Mouse (Mus musculus): ENCODE data around the gene Depp1. TPM values are rescaled to one million over a fixed set of nuclear protein-coding genes. Genes with fewer than 3 reads are reported as not detected.
A peak's percentile ranks its signal among the peaks of the same experiment; 100 is the strongest.

Depp1 gene
- polyA plus RNA-seq, 1 experiment from 2014 or later = 25.6 TPM

DNA sequence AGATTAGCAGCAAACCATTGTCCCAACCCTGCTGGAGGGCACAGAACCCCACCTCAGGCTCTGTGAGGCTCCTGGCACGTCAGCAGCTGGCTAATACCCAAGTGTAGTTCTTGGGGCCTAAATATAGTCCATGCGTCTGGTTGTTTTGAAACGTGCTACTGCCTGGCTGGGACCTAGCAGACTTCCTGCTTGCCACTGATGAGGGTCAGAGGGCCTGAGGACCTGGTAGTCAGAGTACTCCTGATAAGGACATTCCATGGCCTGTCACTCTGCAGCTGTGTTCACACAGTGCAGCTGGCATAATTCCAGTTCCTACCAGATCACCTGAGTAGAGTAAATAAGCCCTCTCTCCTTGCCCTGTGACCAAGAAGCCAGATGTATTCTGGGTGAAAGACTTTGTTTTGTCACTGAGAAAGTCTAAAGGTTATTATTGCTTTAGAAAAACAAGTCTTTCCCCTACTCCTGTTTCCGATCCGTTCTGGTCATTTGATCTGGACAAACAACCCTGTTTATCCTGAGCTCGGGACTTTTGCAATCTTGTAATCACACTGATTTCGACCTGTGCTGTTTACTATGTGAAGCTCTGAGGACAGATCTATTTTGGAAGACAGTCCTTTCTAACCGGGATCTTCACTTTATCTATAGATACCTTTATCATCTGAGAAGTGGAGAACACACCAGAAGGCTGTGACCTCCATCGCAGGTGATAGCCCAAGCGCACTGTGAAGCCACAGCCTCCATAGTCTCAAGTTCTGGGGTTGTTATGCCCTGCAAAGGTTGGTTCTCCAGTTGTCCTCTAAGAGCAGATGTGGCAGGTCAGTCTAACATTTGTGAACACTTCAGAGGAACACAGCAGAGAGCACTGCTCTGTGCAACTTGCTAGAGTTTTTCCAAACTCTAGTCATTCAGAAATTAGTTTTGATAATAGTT lies 14.9 kb upstream of the Depp1 start:
- H3K9ac ChIP-seq = no peak overlapping the region
- H3K4me3 ChIP-seq (replicated peaks) = no peak overlapping the region
- H3K36me3 ChIP-seq = no peaks in the 10 kb centered on the region
- peaks cover 6% of the 10 kb centered on the region for H3K4me1 ChIP-seq (replicated peaks)
- H3K27me3 ChIP-seq (replicated peaks) = no peaks in the 10 kb centered on the region
- peak; percentile 96 for ATAC-seq
- H3K27ac ChIP-seq = peak overlapping the region; percentile 72
- 45% methylated on average over 10 of the region's 10 CpGs for WGBS
- H3K4me2 ChIP-seq (replicated peaks) = peak overlapping the region; percentile 11
- H3K9me3 ChIP-seq = no peaks in the 10 kb centered on the region

DNA sequence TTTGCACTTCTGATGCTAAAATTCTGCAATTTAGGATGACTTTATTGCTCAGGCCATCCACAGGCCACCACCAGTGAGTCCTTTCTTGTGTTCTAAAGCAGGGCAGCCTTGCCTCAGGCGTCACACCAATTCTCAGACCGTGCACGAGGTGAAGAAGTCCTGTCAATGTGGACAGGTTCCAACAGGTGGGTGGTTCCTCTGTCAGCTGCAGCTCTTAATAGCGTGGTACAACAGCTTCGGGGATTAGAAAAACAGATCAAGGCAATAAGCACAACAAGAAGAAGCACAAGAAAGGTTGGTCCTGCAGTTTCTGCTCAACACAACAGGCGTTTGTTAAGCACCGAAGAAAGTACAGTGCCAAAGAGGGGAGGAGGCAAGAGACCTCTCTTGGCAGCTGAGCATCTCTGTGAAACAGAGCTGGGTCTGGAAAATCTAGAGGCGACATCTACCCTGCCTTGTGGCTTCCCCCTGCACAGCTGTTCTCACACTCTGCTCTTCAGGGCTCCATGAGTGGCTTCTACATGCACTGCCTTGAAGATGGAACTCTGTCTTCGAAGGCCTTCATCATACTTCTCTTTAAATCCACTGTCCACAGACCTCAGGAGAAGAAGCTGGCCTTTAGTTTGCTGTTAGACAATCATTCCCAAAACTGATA lies 13.7 kb upstream of the Depp1 start:
- 82% methylated on average over 9 of the region's 9 CpGs for WGBS
- Histone ChIP-seq H3K9ac (no peak overlapping the region), H3K4me3 (replicated peaks) (no peak overlapping the region), H3K27me3 (replicated peaks) (no peaks in the 10 kb centered on the region), H3K4me2 (replicated peaks) (no peak overlapping the region), H3K9me3 (no peaks in the 10 kb centered on the region), H3K27ac (no peak overlapping the region), H3K36me3 (no peaks in the 10 kb centered on the region), H3K4me1 (replicated peaks) (peaks cover 6% of the 10 kb centered on the region)
- no peak for ATAC-seq

DNA sequence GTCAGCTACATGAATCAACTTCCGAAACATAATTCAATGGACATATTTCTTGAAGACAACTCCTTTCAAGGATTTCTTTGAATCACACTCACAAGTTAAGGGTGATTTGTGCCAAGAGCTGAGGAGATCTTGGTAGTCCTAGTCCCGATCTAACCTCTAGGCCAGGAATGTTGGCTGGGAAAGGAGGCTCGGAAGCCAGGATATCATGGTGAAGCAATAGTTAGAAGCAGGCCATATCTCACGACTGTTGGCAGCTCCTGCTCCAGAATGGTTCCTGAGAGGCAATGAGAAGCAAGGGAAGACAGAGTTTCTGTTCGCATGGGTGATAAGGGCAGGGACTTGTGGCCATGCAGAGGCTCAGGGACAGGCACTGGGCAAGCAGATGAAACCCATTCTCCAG lies 12.9 kb upstream of the Depp1 start:
- Histone ChIP-seq H3K36me3 (no peaks in the 10 kb centered on the region), H3K4me1 (replicated peaks) (peaks cover 6% of the 10 kb centered on the region), H3K27ac (no peak overlapping the region), H3K27me3 (replicated peaks) (no peaks in the 10 kb centered on the region), H3K4me2 (replicated peaks) (no peak overlapping the region), H3K4me3 (replicated peaks) (no peak overlapping the region), H3K9me3 (no peaks in the 10 kb centered on the region), H3K9ac (no peak overlapping the region)
- no peak for ATAC-seq
- WGBS = 84% methylated on average over 5 of the region's 5 CpGs

DNA sequence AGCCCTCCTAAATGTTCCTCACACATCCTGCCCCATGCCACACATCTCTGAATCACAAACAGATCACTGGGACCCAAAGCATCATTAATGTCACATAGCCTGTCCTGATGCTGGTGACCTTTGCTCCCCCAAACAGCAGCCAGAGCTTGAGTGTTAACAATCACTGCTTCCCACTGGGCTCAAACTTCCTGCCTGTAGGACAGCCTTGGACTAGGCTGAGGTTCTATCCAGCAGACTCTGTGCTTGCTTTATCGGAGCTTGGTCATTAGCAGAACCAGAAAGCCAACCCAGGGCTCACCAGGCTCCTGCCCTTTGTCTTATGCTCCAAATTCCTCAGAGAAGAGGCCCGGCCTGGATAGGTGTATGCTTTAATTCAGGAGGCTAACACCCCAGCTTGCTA lies 11.5 kb upstream of the Depp1 start:
- Histone ChIP-seq H3K9ac (no peak overlapping the region), H3K27ac (no peak overlapping the region), H3K4me3 (replicated peaks) (no peak overlapping the region), H3K36me3 (no peaks in the 10 kb centered on the region), H3K4me1 (replicated peaks) (peaks cover 6% of the 10 kb centered on the region), H3K9me3 (no peaks in the 10 kb centered on the region), H3K27me3 (replicated peaks) (no peaks in the 10 kb centered on the region), H3K4me2 (replicated peaks) (no peak overlapping the region)
- 92% methylated on average over 2 of the region's 2 CpGs for WGBS
- ATAC-seq = no peak

DNA sequence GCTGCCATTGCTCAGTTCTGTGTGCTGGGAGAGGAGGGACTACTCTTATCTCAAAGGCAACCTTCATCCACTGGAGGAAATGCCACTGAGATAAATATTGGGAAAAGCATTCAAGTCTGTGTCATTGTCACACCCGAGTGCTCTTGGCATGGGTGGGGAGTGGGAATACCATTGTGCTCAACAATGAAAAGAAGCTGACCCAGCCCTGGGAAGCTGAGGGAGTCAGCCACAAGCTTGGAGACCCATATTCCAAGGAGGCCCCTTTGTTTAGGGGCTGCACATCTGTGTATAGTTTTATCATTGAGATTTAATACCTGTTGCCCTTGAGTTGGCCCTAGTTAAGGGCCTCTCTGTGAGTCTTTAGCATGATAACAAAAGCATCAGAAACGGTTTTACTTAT lies 10.7 kb upstream of the Depp1 start:
- 56% methylated on average over 2 of the region's 2 CpGs for whole genome bisulfite sequencing
- Histone ChIP-seq H3K4me2 (replicated peaks) (no peak overlapping the region), H3K27ac (no peak overlapping the region), H3K27me3 (replicated peaks) (no peaks in the 10 kb centered on the region), H3K9ac (no peak overlapping the region), H3K36me3 (no peaks in the 10 kb centered on the region), H3K4me1 (replicated peaks) (peaks cover 6% of the 10 kb centered on the region), H3K9me3 (no peaks in the 10 kb centered on the region), H3K4me3 (replicated peaks) (no peak overlapping the region)
- ATAC-seq = no peak

DNA sequence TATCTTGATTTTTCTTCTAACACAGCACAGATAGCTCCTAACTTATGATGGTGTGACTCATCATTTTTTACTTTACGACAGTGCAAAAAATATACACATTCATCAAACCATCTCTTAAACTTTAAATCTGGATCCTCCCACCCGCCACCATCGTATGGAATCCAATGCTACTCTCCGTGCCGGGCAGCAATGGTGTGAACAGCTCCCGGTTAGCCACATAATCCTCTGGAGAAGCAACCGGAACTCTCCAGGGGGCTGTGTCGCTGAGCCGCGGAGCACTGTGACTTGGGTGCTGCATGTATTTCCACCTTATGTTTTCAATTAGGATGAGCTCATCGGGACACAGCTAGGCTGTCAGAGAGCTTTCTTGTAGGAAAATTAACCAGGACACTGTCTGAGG lies 7.5 kb upstream of the Depp1 start:
- 0 out of 2 replicates have a peak, but pooled peaks cover 3% of the 10 kb centered on the region for H3K4me1 ChIP-seq (replicated peaks)
- no peaks in the 10 kb centered on the region for H3K9me3 ChIP-seq
- H3K9ac ChIP-seq = no peak overlapping the region
- no peak overlapping the region for H3K27ac ChIP-seq
- no peak overlapping the region for H3K4me2 ChIP-seq (replicated peaks)
- H3K4me3 ChIP-seq (replicated peaks) = no peak overlapping the region
- WGBS = 84% methylated on average over 11 of the region's 11 CpGs
- no peak for ATAC-seq
- H3K36me3 ChIP-seq = no peaks in the 10 kb centered on the region
- H3K27me3 ChIP-seq (replicated peaks) = no peaks in the 10 kb centered on the region

DNA sequence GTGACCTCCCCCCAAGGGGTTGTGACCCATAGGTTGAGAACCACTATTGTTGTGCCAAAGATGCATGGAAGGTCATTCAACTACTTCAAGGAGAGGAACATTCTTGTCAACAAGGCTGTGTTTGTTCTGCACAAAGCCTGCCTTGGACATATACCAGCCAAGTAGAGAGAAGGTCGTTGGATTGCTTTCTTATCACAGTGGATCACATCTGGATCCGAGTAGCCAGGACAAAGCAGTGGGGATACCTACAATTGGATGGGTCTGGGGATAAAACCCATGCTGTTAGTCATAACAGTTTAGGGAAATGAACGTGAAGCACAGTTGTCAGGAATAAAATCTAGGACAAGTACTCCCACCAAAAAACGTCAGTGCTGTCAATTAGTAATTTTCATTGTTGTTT lies 6.5 kb upstream of the Depp1 start:
- H3K36me3 ChIP-seq = no peaks in the 10 kb centered on the region
- no peak overlapping the region for H3K9ac ChIP-seq
- H3K27me3 ChIP-seq (replicated peaks) = no peaks in the 10 kb centered on the region
- 0 out of 2 replicates have a peak, but pooled peaks cover 3% of the 10 kb centered on the region for H3K4me1 ChIP-seq (replicated peaks)
- no peak overlapping the region for H3K4me3 ChIP-seq (replicated peaks)
- no peak overlapping the region for H3K4me2 ChIP-seq (replicated peaks)
- WGBS = 57% methylated on average over 4 of the region's 4 CpGs
- no peak for ATAC-seq
- H3K27ac ChIP-seq = no peak overlapping the region
- H3K9me3 ChIP-seq = no peaks in the 10 kb centered on the region

DNA sequence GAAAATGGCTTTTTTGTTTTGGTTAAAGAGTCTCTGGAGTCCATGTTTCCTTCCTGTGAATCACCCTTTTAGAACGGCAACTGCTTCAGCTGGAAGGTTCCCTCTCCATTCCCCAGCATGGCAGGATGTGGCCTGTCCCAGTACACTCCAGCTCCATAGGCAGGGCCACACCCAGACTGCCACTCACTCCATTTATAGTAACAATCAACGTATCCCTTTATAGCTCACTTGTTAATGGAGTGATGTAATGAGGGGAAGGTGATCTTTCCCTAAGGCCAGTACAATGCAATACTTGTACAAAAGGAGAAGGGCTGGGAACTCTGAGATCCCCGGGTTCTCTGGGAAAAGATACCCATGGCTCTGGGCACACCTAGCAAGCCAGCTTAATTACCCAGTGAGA lies 6.1 kb upstream of the Depp1 start:
- no peak overlapping the region for H3K27ac ChIP-seq
- no peak overlapping the region for H3K4me3 ChIP-seq (replicated peaks)
- 45% methylated on average over 3 of the region's 3 CpGs for WGBS
- no peaks in the 10 kb centered on the region for H3K36me3 ChIP-seq
- ATAC-seq = peak; percentile 55; the same call in 1 of the 2 replicates
- no peaks in the 10 kb centered on the region for H3K9me3 ChIP-seq
- no peak overlapping the region for H3K9ac ChIP-seq
- 0 out of 2 replicates have a peak, but pooled peaks cover 3% of the 10 kb centered on the region for H3K4me1 ChIP-seq (replicated peaks)
- H3K4me2 ChIP-seq (replicated peaks) = no peak overlapping the region
- H3K27me3 ChIP-seq (replicated peaks) = no peaks in the 10 kb centered on the region

DNA sequence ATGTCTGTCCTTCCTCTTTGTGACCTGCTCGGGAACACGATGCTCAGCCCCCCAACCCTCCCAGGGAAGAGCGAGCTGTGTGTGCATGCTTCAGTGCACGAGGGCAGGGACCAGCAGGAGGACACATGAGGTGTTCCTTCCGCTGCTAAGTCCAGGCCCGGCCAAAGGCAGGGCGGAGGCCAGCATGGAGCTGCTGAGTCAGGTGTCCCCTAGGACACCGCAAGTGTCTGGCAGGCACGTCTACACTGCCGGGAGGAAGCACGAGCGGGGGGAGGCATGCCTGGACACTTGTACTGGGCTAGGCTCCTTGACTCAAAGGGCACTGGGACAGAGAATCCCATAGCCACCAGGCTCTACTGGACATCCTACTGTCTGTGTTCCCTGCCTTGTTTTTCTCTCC lies 2.6 kb upstream of the Depp1 start:
- no peak overlapping the region for H3K9ac ChIP-seq
- no peak overlapping the region for H3K4me3 ChIP-seq (replicated peaks)
- no peaks in the 10 kb centered on the region for H3K9me3 ChIP-seq
- no peaks in the 10 kb centered on the region for H3K27me3 ChIP-seq (replicated peaks)
- H3K4me2 ChIP-seq (replicated peaks) = no peak overlapping the region
- H3K36me3 ChIP-seq = no peaks in the 10 kb centered on the region
- 81% methylated on average over 12 of the region's 12 CpGs for WGBS
- no peak overlapping the region for H3K27ac ChIP-seq
- peaks cover 10% of the 10 kb centered on the region; the same call in 1 of the 2 replicates for H3K4me1 ChIP-seq (replicated peaks)
- ATAC-seq = no peak

DNA sequence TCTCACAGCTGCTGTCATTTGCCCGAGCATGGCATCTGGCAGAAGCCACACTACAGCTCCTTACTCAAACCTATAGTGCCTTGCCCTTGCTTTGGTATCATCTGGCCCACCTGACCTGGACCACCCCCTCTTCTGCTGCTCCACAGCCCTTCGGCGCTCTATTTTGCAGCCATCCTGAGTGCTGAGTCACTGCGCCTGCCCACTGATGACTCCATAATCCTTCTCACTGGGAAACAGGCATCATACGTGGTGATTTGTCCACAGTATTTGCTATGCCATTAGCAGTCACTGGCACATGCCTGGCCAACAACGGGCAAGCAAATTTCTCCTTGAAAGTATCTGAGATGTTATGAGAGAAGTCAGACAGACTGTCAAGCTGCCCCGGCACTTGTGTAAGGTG lies 598 bp upstream of the Depp1 start:
- WGBS = 66% methylated on average over 7 of the region's 7 CpGs
- H3K4me1 ChIP-seq (replicated peaks) = peaks cover 14% of the 10 kb centered on the region; the same call in 1 of the 2 replicates
- H3K4me2 ChIP-seq (replicated peaks) = no peak overlapping the region
- H3K9me3 ChIP-seq = no peaks in the 10 kb centered on the region
- no peaks in the 10 kb centered on the region for H3K27me3 ChIP-seq (replicated peaks)
- no peaks in the 10 kb centered on the region for H3K36me3 ChIP-seq
- H3K27ac ChIP-seq = no peak overlapping the region
- no peak overlapping the region for H3K9ac ChIP-seq
- H3K4me3 ChIP-seq (replicated peaks) = no peak overlapping the region
- no peak; the same call in 1 of the 2 replicates for ATAC-seq

DNA sequence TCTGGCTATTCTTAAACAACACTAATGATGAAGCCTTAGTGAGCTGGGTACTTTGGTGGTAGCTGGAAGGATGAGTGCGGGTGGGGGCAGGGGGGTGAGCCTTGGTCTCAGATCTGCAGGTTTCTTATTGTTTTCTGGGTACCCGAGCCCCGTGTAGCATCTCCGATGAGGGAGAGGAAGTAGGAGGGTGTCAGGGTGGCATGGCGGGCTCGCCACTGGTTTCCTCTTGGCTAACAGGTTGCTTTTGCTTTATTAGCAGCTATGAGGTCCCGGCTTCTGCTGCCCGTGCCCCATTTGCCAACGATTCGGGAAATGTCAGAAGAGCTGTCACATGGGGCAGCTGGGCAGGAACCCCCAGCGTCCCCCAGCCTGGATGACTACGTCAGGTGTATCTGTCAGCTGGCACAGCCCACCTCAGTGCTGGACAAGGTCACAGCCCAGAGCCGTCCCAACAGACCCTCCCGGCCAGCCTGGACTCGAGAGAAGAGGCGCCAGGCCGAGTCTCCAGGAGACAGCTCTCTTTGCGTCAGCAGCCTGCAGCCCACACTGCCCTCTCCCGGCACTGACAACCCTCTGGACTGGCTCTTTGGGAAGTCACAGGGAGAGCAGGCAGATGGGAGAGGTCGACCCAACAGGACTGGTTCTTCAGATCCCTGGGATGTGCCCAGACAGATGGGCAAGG lies 1.2 kb downstream of the Depp1 start:
- Histone ChIP-seq H3K4me3 (replicated peaks) (no peak overlapping the region; the same call in 1 of the 2 replicates), H3K4me2 (replicated peaks) (no peak overlapping the region), H3K4me1 (replicated peaks) (peaks cover 14% of the 10 kb centered on the region; the same call in 1 of the 2 replicates), H3K9me3 (no peaks in the 10 kb centered on the region), H3K27me3 (replicated peaks) (no peaks in the 10 kb centered on the region), H3K27ac (no peak overlapping the region), H3K9ac (no peak overlapping the region; the same call in 1 of the 2 replicates), H3K36me3 (no peaks in the 10 kb centered on the region)
- WGBS = 70% methylated on average over 20 of the region's 20 CpGs
- no peak for ATAC-seq

DNA sequence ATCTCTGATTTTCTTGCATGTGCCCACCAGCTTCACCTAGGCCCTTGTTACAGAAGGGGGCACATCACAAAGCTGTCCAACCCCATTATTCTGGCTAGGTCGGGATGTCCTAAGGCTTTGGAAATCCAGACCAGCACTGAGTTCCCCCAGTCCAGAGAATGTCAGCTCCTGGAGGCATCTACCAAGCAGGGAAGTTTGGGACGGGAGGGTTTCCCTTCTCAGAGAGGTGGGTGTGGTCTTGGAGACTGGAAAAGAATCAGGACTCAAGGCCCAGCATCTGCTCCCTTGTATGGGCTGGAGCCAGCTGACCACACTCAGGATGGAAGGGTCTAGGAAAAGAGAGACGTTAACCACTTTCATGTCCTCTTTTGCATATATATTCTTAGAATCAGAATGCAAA lies 2.8 kb downstream of the Depp1 start:
- Histone ChIP-seq H3K9me3 (no peaks in the 10 kb centered on the region), H3K4me2 (replicated peaks) (no peak overlapping the region)
- 81% methylated on average over 3 of the region's 3 CpGs for WGBS

More for the DNA sequence above, 2.8 kb downstream of the Depp1 start:
- H3K9ac ChIP-seq = no peak overlapping the region
- no peak overlapping the region for H3K27ac ChIP-seq
- no peak for ATAC-seq
- peaks cover 11% of the 10 kb centered on the region; the same call in 1 of the 2 replicates for H3K4me1 ChIP-seq (replicated peaks)
- no peaks in the 10 kb centered on the region for H3K27me3 ChIP-seq (replicated peaks)
- no peak overlapping the region for H3K4me3 ChIP-seq (replicated peaks)
- H3K36me3 ChIP-seq = no peaks in the 10 kb centered on the region

All from intestine, embryonic 15.5 days (tissue).